Mouse (Mus musculus) large intestine, adult 2 months (tissue): ENCODE measurements around the gene Frmd4a. TPM values are rescaled to one million over a fixed set of nuclear protein-coding genes. Genes with fewer than 3 reads are reported as not detected.

Experiments
- DNase-seq: peaks from one replicate; pipeline ENCODE4 v3.0.0-alpha.2; 2012; ENCODE audit warnings: low read depth, low spot score
- WGBS: fragments of 180-500 bp; shearing (Covaris S2); methylation state at CpG from one replicate; pipeline ENCODE4 v1.1.7; 2018; 5-methylcytosine and 5-hydroxymethylcytosine counted together
- polyA plus RNA-seq: library from polyadenylated mRNA; depleted of rRNA; stranded (reverse); fragments of >200 nt; gene quantifications from 2 replicates; pipeline ENCODE4 v1.2.3, GENCODE M21; 2012

Frmd4a gene
- polyA plus RNA-seq, 1 experiment = 2.6 TPM

DNA sequence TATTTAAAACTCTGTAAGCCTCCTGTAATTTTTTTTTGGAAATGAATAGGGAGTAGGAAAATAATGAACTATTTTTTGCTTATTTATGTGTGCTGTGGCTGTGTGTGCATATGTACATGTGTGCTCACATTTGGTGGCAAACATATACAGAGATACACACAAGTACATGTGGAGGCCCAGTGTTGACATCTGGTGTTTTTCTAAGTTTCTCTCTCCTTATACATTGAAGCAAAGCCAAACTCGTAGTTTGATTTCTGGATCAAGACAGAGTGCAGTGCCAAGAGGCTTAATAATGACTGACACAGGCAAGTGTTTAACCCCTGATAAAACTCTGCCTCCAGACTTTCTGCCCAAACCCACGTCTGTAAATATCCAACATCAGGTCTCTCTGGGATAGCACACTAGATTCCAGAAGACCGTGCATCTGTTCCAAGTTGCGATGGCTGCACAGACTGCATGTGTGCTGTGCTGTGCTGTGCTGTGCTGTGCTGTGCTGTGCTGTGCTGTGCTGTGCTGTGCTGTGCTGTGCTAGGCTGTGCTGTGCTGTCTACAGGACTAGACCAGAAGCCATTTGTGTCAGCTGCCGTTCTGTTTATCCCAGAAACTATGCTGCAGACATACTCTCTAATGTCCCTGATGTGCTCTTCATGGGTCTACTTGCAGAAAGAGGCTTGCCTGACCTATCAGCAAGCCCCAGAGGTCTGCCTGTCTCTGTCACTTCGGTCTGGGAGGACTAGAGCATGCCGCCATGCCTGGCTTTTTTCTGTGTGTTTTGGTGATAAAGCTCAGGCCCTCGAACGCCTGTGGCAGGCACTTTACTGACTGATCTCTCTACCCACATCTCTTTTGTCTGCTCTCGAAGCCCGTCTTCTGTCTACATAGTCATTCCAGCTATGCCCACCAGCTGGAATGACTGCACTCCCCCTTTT, 437.8 kb downstream of the Frmd4a start:
- WGBS = 68% methylated on average over 11 of the region's 11 CpGs
- DNase-seq = no peak

DNA sequence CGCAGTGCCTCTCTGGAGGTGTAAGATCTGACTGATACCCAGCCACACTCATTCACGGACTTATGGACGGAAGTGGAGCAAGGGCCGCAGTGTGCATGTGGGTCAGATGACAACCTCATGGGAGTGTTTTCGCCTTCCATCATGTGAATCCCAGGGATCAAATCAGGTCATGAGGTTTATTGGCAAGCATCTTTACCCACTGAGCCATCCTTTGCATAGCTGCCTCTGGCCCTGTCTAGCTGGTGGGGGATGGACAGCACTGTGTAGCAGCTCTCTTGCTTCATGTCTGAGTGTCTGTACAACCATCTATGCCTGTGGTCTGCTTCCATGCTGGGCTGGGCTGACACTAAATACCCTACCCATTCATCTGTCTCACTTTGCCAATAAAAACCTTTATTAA, 443.4 kb downstream of the Frmd4a start:
- DNase-seq = no peak
- 80% methylated on average over 5 of the region's 5 CpGs for WGBS

DNA sequence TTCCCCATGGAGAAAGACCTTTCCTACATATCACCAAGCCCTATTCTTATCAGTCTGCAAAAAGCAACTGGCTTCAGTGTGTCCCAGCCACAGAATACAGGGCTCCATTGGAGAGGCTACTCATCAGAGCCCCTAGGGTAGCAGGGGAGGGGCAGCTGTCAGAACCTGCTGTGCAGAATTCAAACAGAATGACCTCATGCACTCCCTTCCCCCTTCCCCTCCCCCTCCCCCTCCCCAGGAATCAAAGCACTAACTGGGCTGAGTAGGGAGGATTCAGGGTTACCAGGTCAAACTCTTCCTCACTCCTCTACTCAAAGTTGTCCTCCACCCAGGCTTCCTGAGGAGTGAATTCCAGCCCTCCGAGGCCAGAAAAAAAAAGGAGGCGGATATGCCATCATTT, 444.0 kb downstream of the Frmd4a start:
- 53% methylated on average over 2 of the region's 2 CpGs for WGBS
- no peak for DNase-seq

DNA sequence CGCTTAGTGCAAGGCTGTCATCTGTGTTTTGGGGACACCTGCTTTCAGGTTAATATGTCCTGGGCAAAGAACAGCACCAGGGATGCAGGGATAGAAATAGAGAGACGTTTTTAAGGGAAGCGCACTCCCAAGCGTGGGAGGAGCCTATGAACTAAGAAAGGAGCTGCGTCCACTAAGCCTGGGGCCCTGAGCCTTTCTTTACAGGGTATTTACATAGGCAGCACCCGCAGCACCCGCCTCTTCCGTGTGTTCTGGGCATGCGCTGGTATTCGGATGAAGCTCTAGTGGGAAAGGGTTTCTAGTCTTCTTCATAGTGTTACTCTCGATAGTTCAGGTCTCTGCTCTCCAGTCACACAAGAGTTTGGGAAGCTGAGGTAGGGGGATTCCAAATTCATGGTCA, 445.0 kb downstream of the Frmd4a start:
- peak; percentile 2 for DNase-seq
- 33% methylated on average over 11 of the region's 11 CpGs for WGBS

DNA sequence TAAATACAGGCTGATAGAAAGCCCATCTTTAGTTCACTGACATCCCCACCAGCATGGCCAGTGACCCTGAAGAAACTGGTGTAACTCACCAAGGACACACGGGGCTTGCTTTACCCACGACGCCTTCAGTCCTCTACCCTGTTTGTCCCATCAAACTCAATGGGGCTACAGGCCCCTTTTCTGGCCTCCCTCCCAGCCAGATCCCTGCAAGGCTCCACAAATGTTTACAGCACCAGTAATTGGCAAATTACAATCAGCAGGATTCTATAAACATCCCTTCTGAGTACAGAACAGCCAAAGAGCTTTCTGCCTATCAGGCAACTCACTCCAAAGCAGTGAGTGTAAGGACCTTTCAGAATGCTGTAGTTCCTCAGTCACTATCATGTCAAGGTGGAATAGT, 448.6 kb downstream of the Frmd4a start:
- no peak for DNase-seq
- 59% methylated on average over 3 of the region's 3 CpGs for WGBS

DNA sequence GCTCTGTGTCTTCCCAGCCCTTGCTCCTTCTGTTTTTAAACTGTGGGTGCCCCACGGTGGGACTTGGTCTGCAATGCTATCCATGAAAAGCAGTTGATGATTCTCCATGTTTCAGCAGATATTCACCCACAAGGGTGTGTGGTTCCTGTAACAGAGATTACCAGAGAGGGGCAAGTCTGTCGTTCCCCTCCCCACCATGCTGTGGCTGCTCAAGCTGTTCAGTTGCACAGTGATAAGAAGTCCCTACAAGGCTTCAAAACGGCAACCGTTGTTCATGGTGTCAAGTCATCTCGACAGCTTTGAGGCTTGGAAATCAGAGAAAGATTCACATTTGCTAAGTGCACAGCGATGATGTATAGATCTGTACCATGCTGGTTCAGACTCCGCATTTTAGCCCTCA, 449.8 kb downstream of the Frmd4a start:
- DNase-seq = no peak
- WGBS = 93% methylated on average over 7 of the region's 7 CpGs

DNA sequence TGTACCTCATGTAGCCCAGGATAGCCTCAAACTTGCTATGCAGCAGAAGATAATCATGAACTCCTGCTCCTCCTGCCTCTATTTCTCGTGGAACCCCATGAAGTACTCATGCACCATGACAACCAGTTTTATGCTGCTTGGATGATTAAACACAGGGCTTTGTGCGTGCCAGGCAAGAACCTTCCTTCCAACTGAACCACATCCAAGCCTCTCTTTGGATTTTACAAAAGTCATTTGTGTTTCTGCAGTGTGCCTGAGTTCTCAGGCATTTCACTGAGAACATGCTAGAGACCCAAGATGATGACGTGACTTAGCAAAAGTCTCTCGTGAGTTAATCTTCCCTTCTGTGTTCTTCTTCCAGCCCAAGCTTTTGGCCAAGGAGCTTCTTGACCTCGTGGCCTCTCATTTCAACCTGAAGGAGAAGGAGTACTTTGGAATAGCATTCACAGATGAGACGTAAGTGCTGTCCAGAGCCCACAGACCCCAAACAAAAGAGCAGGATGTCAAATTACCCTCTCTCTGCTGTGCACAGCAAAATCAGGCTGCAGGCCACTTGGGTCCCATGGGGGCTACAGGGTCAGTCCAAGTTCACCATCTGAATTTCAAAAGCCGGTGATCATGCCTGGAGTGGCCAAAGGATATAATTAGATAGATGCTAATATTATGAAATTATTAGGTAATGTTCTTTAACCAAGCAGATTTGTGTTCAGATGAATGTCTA, 455.4 kb downstream of the Frmd4a start:
- WGBS = 64% methylated on average over 7 of the region's 7 CpGs
- no peak for DNase-seq

DNA sequence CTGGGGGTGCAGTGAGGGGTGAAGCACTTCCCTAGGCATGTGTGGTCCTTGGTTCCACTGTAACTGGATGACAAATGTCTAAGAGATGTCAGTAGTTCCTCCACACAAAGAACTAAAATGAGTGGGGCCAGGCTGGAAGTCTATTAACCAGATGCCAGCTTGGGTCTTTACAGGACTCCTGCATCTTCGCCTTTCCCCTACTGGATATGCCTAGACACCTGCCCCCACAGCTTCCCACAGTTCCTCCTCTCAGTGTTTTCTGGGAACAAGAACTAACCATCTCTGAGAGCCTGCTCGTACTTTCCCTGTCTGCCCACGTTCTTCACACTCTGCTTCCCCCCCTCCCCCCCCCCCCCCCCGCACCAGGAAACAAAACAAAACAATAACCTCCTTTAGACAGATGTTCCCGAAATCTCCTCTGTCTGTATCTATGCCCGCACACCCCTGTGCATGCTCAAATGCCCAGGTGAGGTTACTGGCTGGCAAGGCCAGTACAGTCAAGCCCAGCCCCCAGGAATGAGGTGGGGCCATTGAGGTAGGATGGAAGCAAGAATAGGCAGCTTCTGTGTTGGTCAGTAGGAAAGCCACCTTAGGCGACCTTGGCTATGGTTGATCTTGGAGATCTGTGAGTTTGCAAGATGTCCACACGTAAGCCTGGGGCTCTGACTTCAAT, 456.5 kb downstream of the Frmd4a start:
- 55% methylated on average over 8 of the region's 8 CpGs for WGBS
- DNase-seq = no peak

DNA sequence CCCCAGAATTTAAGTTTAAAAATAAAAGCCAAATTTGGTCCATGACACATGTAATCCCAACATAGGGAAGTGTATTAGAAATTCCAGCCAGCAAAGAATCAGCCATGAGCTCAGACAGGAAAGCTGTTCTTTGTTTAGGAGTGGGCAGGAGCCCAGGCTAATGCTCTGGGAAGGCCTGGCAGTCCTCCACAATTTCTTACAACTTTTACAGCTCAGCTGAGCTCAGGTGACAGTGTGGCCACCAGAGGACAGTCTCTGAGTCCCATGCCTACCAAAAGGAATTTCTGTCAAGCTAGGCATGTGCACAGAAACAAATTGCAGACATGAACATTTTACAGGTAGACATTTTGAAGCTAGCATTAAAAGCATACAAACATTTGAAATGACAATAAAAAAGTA, 457.0 kb downstream of the Frmd4a start:
- DNase-seq = no peak

DNA sequence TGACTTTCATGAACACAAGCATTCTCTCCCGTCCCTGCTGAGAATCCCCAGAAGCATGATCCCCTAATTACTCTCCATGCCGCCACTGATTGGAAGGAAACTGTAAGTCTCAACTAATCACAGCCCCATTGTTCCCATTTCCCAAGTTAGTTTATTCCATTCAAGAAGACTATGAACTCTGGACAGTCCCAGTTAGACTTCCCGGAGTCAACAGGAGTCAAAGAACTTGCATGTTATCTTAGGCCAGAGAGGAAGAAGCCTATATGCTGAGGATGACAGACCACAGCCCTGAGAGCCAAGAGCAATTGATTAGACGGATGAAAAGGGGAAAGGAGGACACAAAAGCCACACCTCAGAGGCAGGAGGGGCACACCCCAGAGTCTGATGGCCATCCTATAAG, 458.5 kb downstream of the Frmd4a start:
- DNase-seq = no peak
- 66% methylated on average over 4 of the region's 4 CpGs for WGBS

DNA sequence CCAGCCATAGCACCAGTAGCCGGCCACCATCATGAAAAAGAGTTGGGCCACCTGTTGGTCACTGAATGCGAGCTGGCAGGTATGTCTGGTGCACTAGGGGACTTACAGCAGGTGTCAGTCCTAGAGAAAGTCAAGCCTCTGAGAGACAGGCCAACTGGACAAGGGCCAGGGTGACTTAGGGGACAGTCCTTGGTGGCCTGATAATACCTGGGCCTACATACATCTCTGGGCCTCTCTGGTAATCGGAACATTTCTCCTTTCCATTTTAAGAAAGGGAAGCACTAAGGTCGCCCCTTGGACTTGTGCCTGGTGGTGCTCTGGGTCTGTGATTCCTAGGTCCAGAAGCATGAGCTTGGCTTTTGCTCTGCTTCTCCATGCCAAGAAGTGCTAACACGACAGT, 459.1 kb downstream of the Frmd4a start:
- DNase-seq = no peak
- 63% methylated on average over 5 of the region's 5 CpGs for WGBS

DNA sequence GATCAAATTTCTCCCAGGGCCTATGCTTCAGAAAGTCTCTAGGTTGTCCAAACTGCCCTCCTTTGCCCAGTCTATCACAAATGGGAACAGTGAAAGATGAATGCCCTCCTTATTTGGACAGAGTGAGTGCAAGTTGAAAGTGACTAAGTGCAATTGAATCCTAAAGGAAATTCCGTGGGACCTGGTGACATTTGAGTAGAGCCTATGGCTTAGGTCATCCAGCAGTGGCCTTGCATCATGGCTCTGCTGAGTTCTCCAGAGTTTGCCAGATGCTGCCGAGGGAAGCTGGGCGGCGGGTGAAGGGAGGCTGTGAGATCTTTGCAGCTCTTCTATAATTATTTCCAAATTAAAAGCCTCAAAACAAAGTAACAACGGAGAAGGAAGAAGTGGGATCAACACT, 459.8 kb downstream of the Frmd4a start:
- DNase-seq = no peak
- 75% methylated on average over 5 of the region's 5 CpGs for WGBS

DNA sequence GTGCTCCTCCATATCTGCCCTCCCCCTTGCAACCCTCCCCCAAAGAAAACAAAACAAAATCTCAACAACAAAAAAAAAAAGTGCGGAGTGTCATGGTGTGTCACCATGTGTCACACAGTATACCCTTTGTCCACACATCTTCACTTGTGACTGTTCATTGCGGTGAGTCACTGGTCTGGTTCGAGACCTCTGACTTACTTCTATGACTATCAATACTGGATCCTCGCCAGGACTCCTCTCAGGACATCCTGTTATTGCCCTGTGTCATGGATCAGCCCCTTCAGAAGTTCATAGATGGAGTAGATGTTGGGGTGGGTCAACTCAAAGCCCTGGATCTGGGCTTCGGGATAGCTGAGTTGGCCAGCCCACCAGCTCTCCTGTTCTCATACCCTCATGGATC, 462.7 kb downstream of the Frmd4a start:
- 66% methylated on average over 5 of the region's 5 CpGs for WGBS
- no peak for DNase-seq

DNA sequence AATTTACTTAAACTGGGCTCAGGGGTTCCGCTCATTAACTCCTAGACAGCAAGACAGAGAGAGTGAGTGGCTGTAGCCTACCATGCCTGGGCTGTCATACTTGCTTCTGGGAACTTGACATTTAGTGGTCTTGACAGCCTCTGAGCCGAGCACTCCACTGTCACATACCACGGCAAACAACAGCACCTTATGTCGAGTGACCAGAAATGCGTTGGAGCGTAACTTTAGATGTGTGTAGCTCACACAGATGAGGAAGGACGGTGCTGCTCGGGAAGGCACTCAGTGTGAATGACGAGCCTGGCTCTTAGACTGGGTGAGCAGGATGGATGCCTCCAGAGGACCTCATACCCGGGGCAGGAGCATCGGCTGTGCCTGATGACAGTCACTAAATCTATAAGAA, 463.6 kb downstream of the Frmd4a start:
- 82% methylated on average over 11 of the region's 11 CpGs for WGBS
- no peak for DNase-seq

DNA sequence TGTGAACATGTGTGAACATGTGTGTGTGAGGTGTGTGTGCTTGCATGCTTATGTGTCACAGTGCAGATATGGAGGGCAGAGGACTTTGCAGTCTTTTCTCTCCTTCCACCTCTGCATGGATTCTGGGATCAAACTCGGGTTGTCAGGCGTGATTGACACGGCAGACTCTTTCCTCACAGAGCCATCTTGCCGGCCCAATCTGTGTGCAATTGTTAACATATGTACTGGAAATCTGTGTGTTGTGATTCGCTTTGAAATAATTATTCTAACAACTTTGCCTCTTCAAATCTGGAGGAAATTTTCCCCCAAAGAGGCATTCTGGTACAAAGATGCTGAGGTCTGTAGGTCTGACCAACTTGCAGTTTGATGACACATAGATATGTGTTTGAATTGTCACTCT, 468.7 kb downstream of the Frmd4a start:
- DNase-seq = no peak
- WGBS = 87% methylated on average over 5 of the region's 5 CpGs

DNA sequence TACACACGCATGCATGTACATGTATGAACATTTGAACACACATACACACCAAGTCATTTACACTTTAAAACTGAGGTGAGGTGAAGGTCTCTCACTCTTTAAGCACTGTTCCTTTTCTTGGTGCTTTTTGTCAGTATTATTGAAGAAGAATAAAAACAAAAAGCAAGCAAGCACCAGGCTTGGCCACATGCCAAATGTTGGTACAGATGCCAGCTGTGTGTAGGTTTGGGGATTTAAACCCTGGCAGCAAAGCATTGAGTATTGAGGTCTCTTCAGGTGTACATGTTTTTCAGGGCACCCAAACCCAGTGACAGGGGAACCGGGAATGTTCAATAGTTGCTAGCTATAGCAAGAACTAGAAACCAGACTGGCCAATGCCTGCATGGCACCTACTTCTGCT, 469.8 kb downstream of the Frmd4a start:
- DNase-seq = no peak
- 91% methylated on average over 2 of the region's 2 CpGs for WGBS

DNA sequence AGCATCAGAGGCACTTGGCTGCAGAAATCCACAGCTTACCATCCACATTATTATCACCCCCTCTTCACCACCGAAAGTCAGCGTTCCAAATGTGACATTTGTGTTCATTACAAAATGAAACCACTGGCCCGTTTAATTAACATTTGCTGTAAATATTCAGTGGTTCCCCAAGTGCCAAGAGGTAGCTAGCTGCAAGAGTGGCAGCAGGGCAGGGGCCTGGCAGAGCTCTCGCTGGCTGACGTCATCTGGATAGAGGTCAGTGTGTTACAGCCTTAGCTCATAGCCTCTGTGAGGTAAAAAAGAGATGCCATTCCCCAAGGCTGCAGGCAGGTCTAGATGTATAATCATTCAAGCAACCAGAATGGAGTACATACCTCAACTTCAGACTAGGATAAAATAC, 473.3 kb downstream of the Frmd4a start:
- no peak for DNase-seq
- WGBS = 64% methylated on average over 5 of the region's 5 CpGs

DNA sequence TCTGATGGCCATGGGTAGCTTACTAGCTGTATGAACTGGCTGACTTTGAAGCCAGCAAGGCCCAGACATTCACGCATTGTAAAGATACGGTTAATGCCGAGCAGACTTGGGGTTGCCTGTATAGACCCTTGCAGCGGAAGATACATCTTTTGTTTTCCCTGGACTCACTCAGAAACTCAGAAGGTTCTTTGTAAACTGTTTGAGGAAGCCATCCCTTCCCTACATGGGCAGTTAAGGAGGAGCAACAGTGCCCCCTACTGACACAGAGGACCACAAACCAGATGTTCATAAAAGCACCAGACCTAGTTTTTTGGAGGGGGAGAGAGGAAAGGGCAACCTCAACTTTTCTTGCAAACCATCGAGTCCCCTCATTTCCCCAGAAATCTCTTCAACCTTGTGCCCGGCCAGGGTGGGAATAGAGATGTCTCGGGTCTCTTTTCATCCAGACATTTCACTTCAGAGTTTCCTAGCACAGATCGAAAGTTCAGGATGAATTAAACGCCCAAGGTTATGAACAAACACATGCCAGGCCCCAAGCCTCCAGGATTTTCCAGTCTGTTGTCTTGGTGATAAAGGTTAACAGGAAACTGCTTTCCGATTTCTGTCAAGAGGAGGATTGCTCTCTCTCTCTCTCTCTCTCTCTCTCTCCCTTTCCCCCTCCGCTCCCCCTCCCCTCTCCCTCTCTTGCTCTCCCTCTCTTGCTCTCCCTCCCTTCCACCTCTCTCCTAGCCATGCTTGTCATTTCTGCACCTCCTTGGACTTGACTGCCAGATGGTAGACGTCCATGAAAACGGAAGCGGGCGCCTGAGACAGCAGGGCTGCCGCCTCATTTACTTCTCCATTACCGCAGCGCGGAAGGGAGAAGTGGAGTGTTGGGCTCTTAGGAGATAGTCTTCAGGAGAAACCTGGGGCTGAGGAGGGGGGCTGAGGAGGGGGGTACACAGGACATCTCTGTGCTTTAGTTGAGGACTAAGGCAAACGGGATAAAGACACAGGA, 475.3 kb downstream of the Frmd4a start:
- DNase-seq = peak; percentile 45
- 41% methylated on average over 20 of the region's 20 CpGs for WGBS

DNA sequence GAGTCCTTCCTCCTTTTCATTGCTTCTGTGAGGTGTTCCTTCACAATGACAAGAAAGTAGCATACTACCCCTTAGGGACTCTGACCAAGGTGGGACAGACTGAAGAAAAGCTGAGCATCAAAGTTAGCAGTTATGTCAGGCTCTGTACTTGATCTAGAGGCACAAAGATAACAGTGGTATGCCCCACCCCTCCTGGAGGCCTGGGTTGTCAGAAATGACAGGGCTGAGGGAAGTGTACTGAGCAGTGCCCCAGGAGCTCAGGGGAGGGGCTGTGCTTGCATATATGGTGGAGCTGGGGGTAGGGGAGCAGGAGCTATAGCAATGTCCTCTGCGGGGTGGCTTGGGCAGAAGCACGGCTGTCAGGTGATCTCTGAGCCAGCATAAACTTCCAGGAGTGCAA, 477.0 kb downstream of the Frmd4a start:
- WGBS = 46% methylated on average over 2 of the region's 2 CpGs
- DNase-seq = no peak
